30 mouse cellular contexts compared by ENCODE assay signal in genomic region chr3:46970744-46971143, GRCm38 (mm10).
"Had no signal": no experiment of that assay in that cellular context is flagged by ENCODE, and none has a peak within 500 bp of the region (broad histone marks: within the 10 kb centered on the region; RNA-seq: fewer than 3 reads in every experiment).

No protein-coding gene starts in this region.

- H3K4me1 ChIP-seq: heart, embryonic 12.5 days; heart, embryonic 13.5 days; heart, embryonic 15.5 days; hindbrain, embryonic 10.5 days; hindbrain, embryonic 12.5 days; hindbrain, embryonic 13.5 days; hindbrain, embryonic 15.5 days; intestine, embryonic 15.5 days; kidney, embryonic 15.5 days had no signal

- H3K27ac ChIP-seq: heart, embryonic 13.5 days; heart, embryonic 15.5 days; hindbrain, embryonic 10.5 days; hindbrain, embryonic 12.5 days; hindbrain, embryonic 13.5 days; hindbrain, embryonic 14.5 days; hindbrain, embryonic 15.5 days; hindbrain, postnatal 0 days; intestine, embryonic 15.5 days; kidney, embryonic 15.5 days; kidney, postnatal 0 days; layer of hippocampus, adult 2 months; left cerebral cortex, adult 2 months had no signal

- DNase-seq: heart, postnatal 10 days; heart, postnatal 14 days; heart, postnatal 36 days; heart, postnatal 4 days; kidney, adult 11 months; kidney, adult 18-20 months; kidney, adult 2 months; kidney, adult 8-10 months; kidney, adult 9 months; kidney, postnatal 10 days; kidney, postnatal 14 days; kidney, postnatal 25 days; kidney, postnatal 36 days; kidney, postnatal 4 days; layer of hippocampus, adult 9-11 months; layer of hippocampus, postnatal 36 days had no signal

- H3K9me3 ChIP-seq: heart, embryonic 12.5 days; heart, embryonic 13.5 days; heart, embryonic 15.5 days; hindbrain, embryonic 10.5 days; hindbrain, embryonic 12.5 days; hindbrain, embryonic 13.5 days; hindbrain, embryonic 15.5 days; intestine, embryonic 15.5 days; kidney, embryonic 15.5 days had no signal

- H3K27me3 ChIP-seq: heart, embryonic 12.5 days; heart, embryonic 13.5 days; heart, embryonic 15.5 days; hindbrain, embryonic 12.5 days; hindbrain, embryonic 13.5 days; hindbrain, embryonic 15.5 days; intestine, embryonic 15.5 days; kidney, embryonic 15.5 days had no signal

- H3K4me3 ChIP-seq: heart, embryonic 12.5 days; heart, embryonic 13.5 days; heart, embryonic 15.5 days; hindbrain, embryonic 10.5 days; hindbrain, embryonic 12.5 days; hindbrain, embryonic 13.5 days; hindbrain, embryonic 15.5 days; intestine, embryonic 15.5 days; kidney, embryonic 15.5 days; layer of hippocampus, adult 2 months; left cerebral cortex, adult 2 months had no signal

- H3K36me3 ChIP-seq: heart, embryonic 12.5 days; heart, embryonic 13.5 days; heart, embryonic 15.5 days; hindbrain, embryonic 10.5 days; hindbrain, embryonic 12.5 days; hindbrain, embryonic 13.5 days; hindbrain, embryonic 15.5 days; intestine, embryonic 15.5 days; kidney, embryonic 15.5 days had no signal
